Mouse (Mus musculus): ENCODE results near the gene Hoxd10.

Gene Hoxd10

DNA sequence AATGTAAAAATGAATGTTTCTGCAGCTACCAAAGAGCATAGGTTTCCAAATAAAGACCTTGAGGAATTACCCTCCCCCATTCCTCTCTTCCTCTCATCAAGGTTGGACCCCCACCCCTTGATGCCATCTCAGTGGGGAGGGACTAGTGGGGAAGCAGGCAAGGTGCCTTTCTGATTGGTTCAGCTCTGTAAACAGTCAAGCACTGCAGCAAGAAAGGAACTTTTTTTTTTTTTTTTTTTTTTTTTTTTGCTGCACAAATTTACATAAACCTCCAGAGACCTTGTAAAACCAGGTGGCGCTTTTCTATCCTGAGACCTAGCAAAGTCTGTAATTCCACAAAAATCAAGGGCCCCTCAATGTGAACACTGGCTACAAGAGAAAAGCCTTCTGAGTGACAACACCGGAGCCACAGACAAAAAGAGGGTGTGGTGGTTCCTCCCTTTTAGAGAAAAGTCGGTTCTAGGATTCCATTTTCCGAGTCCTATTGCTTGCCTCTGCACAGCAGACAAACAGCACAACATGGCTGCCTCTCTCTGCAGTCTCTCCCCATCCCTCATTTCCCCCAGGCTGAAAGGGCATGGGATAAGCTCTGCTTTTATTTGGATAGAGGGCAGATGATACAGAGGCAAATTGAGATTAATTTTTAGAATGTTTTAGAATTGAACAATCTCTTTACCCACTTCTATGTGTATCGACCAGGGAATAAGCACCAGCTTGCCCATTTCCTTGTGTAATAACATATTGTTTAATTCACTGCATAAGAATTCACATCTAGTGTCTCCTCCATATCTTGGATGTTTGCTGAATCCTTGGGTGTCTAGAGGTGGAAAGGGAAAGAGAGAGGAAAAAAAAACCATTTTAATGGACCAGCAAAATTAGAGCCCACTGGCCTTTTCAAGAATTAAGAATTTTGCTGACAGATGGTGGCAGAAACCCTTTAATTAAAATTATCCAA is 18.0 kb downstream of the Hoxd10 start:
- DNase-seq (ENCODE audit: extremely low spot score, low spot score): peak; percentile 33

DNA sequence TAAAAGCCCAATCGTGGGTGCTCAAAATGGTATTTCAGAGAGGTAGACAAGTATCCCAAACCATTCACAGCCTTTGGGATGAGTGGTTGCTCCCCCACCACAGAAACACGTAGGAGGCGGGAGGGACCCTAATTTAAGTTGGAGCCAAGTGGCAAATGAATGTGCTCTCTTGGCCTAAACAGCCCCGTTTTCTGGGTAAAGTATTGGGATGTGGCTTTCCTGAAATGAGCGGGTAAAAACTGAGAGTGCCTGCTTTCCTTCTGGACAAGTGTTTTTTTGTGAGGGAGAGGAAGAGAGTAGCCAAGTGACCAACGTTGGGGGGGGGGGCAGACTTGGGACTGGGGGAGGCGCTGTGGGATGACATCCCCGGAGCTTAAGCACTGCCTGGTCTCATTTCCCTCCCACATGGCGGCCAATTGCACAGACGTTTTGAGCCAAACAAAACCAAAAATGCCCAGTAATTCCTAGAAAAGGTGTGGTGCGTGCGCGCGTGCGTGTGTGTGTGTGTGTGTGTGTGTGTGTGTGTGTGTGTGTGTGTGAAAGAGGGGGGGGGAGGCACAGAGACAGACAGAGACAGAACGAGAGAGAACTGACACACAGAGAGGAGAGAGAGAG is 19.3 kb downstream of the Hoxd10 start:
- peak; percentile 58 for DNase-seq (ENCODE audit: extremely low spot score, low spot score)

DNA sequence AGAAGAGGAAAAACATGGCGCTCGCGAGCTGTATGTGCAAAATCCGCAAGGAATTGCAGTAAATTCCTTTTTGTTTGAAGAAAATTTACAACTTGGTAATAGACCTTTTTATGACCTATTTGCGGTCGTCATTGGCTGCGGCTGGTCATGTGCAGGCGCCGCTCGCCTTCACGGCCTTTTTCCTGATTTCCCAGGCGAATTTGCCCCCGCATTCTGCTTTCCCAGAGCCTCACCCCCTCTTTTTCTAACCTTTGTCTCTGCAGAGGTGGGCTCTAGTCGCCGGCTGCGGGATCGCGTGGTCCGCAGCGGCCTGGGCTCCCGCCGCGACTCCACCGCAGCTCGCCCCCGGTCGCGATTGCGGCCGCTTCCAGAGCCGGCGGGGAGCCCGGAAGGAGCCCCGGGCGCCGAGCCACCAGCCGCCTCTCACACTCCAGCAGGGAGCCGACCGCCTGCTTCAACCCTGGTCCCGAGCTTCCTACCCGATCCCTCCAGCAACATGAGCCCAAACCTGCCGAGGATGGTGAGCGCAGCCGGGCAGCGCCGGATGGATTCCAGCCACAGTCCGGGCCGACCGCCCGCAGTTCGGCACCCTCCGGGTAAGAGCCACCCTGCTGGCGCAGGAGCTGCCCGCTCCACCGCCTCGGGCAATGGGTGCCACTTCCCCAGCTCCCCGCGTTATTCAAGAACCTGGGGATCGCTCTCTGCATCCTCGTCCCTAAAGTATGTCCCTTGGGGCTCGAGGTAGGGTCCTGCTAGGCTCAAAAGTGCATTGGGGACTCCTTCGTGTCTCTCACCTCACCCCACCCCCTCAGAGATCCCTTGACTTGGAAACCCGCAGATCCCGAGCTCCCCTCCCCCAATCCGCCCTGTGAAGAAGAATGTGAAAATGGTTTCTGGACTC is 20.2 kb downstream of the Hoxd10 start, which contains the start of the genes Hoxd3 and Hoxd4:
Gene Hoxd3, plus strand, starts transcription at position 207 of the 901 bp plus-strand sequence.
Gene Hoxd4, plus strand, starts transcription at position 209 of the 901 bp plus-strand sequence.
- peak; percentile 82 for DNase-seq (ENCODE audit: extremely low spot score, low spot score)

DNA sequence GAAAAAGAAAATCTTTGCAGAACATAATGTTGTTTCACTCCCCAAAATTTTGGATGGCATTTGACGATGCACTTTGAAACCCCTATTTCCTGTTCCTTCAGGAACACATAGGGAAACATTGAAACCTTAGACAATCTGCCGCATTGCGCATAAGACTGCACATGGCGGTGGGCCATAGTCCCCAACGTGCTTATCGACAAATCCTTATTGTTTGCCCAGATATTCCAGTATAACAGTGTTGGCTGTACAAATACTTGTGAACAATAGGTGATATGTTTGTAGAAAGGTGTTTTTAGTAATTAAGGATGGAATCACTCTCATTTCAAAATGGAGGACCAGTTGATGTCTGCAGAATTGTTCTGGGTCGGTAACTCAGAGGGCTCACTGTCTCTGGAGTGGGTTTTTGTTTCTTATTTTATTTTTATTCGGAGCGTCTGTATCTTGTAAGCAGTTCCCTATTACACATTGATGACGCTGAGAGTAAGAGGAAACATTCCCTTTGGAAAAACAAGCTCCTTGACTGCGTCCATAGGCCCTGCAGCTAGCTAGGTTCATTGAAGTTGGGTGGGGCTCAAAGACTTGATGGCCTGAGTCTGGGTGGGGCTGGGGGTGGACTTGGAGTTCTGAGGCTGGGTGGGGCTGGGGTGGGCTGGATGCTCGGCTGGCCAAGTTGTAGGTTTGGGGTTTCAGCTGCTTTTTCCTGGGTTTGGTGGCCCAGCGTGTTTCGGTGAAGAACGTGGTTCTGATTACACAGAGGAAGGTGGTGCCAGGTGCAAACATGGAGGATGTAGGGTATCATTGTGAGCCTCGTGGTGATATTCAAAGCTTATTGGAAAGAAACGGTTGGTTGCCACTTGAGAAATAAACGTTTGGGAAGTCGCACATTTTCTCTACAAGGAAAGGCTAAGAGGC is 21.8 kb downstream of the Hoxd10 start:
- DNase-seq (ENCODE audit: extremely low spot score, low spot score): peak; percentile 48

- no peak for DNase-seq (ENCODE audit: extremely low spot score, low spot score)
Measured at GRCm38 (mm10) chr2:74714156-74714789, 22.5 kb downstream of the Hoxd10 start.

DNA sequence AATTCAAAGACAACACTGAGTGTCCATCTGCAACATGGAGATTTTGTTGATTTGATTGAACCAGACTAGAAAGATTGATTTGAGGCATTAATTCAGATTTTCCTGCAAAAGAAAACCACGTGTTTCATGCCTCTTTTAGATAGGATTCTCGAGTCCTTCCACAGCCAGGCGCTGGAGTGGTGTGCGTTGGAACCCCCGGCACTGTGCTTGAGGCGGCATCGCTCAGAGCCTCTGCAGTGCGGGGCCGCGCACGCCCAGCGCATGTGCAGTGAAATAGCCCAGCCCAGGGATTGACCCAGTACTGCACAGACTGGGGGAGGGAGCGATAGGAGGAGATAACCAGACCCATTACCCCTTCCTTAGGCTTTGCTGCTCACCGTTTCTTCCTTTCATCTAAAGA is 23.2 kb downstream of the Hoxd10 start:
- no peak for DNase-seq (ENCODE audit: extremely low spot score, low spot score)

- peak; percentile 98 for DNase-seq (ENCODE audit: extremely low spot score, low spot score)
Measured at GRCm38 (mm10) chr2:74715504-74716241, 23.9 kb downstream of the Hoxd10 start.

DNA sequence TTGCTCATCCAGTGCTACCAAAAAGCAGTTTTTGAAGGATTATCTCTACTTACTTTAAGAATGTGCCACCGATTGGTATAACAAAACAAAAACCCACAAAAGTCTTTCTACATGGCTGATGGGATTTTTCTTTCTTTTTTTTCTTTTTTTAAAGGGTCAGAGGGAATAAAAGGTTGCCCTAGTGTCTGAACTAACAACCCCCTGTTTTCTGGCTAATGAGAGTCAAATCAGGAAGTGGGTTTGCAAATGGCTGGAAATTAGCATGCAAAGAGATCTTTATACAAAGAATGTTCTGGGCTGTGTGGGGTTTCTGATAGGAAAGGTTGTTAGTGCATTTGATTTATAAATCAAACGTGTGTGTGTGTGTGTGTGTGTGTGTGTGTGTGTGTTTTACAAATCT is 28.7 kb downstream of the Hoxd10 start:
- no peak for DNase-seq (ENCODE audit: extremely low spot score, low spot score)

GRCm38 (mm10) chr2:74720955-74721491 is 29.3 kb downstream of the Hoxd10 start:
- DNase-seq (ENCODE audit: extremely low spot score, low spot score): peak; percentile 56

DNA sequence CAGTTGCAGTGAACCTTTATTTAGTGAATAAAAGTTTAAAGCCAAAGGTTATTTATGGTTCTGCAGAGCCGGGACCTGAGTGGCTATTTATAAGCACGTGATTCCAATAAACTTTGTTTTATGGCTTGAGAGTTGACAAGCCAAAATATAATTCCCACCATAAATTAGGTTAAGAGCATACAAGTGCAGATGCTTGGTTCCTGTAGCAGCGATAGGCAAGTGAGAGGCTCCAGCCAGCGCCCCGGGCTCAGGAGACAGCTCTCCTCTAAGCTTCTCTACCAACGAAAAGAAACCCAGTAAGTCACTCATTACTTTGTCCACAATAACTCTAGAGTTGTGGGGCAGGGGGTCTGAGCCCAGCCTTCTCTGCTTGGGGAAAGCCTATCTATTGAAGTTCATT is 30.2 kb downstream of the Hoxd10 start:
- peak; percentile 57 for DNase-seq (ENCODE audit: extremely low spot score, low spot score)

GRCm38 (mm10) chr2:74722949-74723348 is 31.2 kb downstream of the Hoxd10 start:
- peak; percentile 54 for DNase-seq (ENCODE audit: extremely low spot score, low spot score)

- DNase-seq (ENCODE audit: extremely low spot score, low spot score): peak; percentile 58
Measured at GRCm38 (mm10) chr2:74724244-74725015, 32.7 kb downstream of the Hoxd10 start.

DNA sequence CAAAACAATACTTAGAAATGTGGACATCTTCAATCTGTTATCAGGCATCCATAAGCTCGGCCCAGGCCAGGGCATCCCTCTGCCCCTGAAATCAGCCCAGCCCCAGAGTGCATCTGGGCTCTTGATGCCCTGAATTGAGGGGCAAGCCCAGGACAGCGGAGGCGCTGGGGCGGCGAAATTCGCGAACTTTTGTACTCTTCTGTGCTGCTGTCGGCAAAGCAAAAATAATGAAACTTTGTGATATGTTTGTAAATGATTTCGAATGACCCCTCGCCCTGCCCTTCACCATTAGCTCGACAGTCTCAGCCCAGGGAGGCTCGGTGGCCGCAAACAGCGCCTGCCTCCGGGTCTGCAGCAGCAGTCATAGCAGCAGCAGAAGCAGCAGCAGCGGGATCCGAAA is 33.4 kb downstream of the Hoxd10 start:
- DNase-seq (ENCODE audit: extremely low spot score, low spot score): peak; percentile 57

DNA sequence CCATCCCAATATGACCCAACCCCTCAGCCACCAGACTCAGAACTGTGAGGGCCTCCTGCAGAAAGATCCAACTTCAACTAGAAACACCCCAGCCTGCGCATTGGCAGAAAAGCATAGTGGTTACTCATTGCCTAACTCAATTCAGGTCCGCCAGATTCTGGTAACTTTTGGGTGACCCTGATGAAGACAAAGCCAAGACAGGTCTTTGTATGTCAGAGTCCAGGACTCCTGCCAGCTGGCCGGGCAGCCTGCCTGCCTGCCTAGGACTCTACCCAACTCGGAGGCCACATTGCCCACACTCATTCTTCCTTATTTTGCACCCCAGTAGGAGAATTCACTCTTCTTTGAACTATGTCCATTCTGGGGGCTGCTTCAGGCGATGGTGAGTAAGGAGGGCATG is 34.8 kb downstream of the Hoxd10 start, which contains the start of gene Gm28230:
Gene Gm28230, plus strand, starts transcription at position 178 of the 400 bp plus-strand sequence.
- DNase-seq (ENCODE audit: extremely low spot score, low spot score): peak; percentile 64

DNA sequence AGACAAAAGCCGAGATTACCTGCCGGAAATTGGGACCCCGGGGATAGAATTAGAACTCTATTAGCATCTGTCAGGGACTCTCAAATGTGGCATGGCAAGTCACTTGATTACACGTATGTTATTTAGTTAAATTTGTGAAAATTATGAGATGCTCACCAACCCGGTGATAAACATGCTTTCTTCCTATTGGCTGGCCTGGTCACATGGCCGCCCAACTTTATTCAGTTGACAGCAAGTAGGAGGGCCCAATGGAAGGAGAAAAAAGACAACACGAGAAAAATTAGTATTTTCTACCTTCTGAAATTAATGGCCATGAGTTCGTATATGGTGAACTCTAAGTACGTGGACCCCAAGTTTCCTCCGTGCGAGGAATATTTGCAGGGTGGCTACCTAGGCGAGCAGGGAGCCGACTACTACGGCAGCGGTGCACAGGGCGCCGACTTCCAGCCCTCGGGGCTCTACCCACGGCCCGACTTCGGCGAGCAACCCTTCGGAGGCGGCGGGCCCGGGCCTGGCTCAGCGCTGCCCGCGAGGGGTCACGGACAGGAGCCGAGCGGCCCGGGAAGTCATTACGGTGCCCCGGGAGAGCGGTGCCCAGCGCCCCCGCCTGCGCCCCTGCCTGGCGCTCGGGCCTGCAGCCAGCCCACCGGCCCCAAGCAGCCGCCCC is 35.4 kb downstream of the Hoxd10 start:
- DNase-seq (ENCODE audit: extremely low spot score, low spot score): peak; percentile 67

DNA sequence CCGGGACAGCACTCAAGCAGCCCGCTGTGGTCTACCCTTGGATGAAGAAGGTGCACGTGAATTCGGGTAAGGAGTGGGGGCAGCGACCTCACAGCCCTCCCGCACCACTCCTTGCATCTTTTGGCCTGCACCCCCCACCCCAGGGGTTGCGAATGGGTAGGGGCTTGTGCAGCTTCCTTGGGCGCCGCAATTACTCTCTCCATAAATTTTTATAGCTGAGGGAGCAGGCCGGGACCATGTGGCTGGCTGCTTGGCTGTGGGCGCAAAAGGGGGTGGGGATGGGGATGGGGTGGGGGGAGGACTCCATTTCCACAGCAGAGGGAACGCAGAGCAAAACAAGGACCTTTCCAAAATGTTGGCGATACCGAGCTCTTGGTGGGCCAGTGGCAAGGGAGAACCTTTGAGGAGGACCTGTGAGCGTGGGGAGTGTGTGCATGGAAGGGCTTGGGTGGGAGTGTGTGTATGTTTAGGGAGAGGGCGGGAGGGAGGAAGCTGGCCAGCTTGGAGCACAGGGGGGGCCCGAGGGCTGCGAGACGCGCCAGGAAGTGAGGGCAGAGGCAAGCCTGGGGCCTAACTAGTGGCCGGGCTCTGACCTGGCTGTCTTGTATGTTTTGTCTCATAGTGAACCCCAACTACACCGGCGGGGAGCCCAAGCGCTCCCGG is 36.0 kb downstream of the Hoxd10 start:
- peak; percentile 69 for DNase-seq (ENCODE audit: extremely low spot score, low spot score)

GRCm38 (mm10) chr2:74728303-74728680 is 36.6 kb downstream of the Hoxd10 start:
- DNase-seq (ENCODE audit: extremely low spot score, low spot score): peak; percentile 65

Data from neural tube, embryonic 10.5 days (tissue).